Mouse (Mus musculus) liver, adult (tissue): ENCODE results near the gene Gm13103.
"Not testable (repeated sequence)": the region's sequence is repeated elsewhere in the genome, so short reads cannot be mapped to it uniquely, and the experiment has no call there.

Experiments used
- GATA4 ChIP-seq: IDR thresholded peaks from 2 replicates; pipeline ENCODE4 v1.6.1; 2014; ENCODE audit warnings: mild to moderate bottlenecking, low read length; ENCODE audit not compliant: insufficient replicate concordance

Gene Gm13103

DNA sequence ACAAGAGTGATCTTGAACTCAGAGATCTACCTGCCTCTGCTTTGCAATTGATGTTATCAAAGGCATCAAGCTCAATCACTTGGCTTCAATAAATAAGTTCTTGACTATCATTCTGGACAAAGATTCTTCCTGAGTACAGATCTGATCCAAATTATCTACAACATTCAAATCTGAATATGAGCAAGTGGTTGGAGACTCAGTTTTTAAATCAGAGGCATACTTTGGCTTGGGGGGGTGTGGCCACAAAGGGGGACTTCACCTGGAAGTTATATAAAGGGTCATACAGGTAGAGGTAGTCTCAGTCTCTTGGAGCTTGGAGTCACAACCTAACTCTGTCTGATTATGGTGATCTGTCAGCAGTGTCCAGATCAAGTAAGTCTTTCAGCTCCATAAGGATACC, at the start of gene Gm13103:
Gene Gm13103, plus strand, starts transcription at position 301 of the 400 bp plus-strand sequence.
- not testable (repeated sequence) for TF ChIP-seq GATA4

GRCm38 (mm10) chr4:143815993-143816392, 30.3 kb upstream of the Gm13103 start, which contains the start of gene Gm13084:
Gene Gm13084, minus strand, starts transcription at chr4:143816093.
- no peak for TF ChIP-seq GATA4

DNA sequence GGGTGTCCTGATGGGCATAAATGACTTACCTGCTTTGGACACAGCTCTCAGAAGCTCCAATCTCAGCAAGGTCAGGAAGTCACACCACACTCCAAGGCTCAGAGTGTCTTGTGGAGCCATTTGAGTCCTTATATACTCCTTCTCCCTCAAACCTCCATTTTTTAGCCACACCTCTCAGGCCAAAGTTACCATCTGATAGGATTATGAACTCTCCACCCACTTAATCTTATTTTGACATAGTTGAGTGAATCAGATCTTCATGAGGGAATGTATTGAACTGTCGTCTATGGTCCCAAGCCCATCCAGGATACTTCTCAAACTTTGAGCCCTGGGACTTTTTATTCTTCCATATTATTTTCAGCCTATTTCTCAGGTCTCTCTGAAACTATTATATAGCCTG, 54.0 kb downstream of the Gm13103 start, which contains the start of gene Pramef6:
Gene Pramef6, minus strand, starts transcription at position 101 of the 400 bp plus-strand sequence.
- TF ChIP-seq GATA4: not testable (repeated sequence)
